Mouse (Mus musculus) heart, embryonic 10.5 days (tissue): Measurements from ENCODE around the gene Fbxl20. TPM values are rescaled to one million over a fixed set of nuclear protein-coding genes. Genes with fewer than 3 reads are reported as not detected.

Source experiments
- DNase-seq: peaks from one replicate; pipeline ENCODE4 v3.0.0-alpha.2; 2017; ENCODE audit warnings: low spot score
- H3K27ac ChIP-seq: fragments of 300-500 bp; sonication (generic); 2 replicates; pipeline ENCODE4 v1.5.1; 2016; ENCODE audit warnings: mild to moderate bottlenecking
- H3K27me3 ChIP-seq: fragments of 300-500 bp; sonication (generic); 2 replicates; pipeline ENCODE4 v1.6.1; 2016; ENCODE audit warnings: mild to moderate bottlenecking; ENCODE audit not compliant: poor library complexity, insufficient read depth, severe bottlenecking
- H3K36me3 ChIP-seq: fragments of 300-500 bp; sonication (generic); 2 replicates; pipeline ENCODE4 v1.6.1; 2016; ENCODE audit warnings: mild to moderate bottlenecking, moderate library complexity
- H3K4me1 ChIP-seq: fragments of 300-500 bp; sonication (generic); 2 replicates; pipeline ENCODE4 v1.6.1; 2016; ENCODE audit warnings: mild to moderate bottlenecking
- H3K4me3 ChIP-seq: fragments of 300-500 bp; sonication (generic); 2 replicates; pipeline ENCODE4 v1.5.1; 2016; ENCODE audit warnings: mild to moderate bottlenecking, moderate library complexity
- H3K9me3 ChIP-seq: fragments of 300-500 bp; sonication (generic); 2 replicates; pipeline ENCODE4 v1.6.1; 2016; ENCODE audit warnings: mild to moderate bottlenecking, moderate library complexity
- WGBS: fragments of 180-500 bp; shearing (Covaris S2); methylation state at CpG from one replicate; pipeline ENCODE4 v1.1.7; 2016; 5-methylcytosine and 5-hydroxymethylcytosine counted together
- polyA plus RNA-seq: library from polyadenylated mRNA; unstranded; fragments of >200 nt; fragmentation: Nextera tagmentation; extraction: Ambion mirVana; gene quantifications from 2 replicates; pipeline ENCODE4 v1.2.1, GENCODE M21; 2016

Fbxl20 gene
- polyA plus RNA-seq, 1 experiment from 2014 or later, result 13.9 TPM

DNA sequence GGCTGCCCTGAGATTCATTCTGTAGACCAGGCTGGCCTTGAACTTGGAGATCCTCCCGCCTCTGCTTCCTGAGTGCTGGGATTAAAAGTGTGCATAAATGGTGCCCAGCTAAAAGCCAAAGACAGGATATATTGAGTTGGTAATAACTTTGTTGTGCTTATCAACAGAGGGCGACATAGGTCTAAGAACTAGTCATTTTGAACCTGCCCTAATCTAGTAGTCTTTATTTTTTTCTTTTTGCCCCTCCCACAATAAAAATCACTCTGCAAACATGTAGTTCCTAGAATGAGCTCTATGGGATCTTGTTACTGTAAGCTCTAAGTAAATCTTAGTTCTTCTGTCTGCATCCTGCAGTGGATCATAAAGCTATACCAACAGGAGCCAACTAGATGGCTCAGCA lies 7.7 kb downstream of the Fbxl20 start:
- no peak for DNase-seq
- Histone ChIP-seq H3K27me3 (no peaks in the 10 kb centered on the region), H3K4me1 (peaks cover 8% of the 10 kb centered on the region; the same call in 1 of the 2 replicates), H3K9me3 (no peaks in the 10 kb centered on the region), H3K4me3 (no peak overlapping the region), H3K36me3 (0 out of 2 replicates have a peak, but pooled peaks cover 9% of the 10 kb centered on the region), H3K27ac (no peak overlapping the region)
- 77% methylated on average over 2 of the region's 2 CpGs for WGBS

DNA sequence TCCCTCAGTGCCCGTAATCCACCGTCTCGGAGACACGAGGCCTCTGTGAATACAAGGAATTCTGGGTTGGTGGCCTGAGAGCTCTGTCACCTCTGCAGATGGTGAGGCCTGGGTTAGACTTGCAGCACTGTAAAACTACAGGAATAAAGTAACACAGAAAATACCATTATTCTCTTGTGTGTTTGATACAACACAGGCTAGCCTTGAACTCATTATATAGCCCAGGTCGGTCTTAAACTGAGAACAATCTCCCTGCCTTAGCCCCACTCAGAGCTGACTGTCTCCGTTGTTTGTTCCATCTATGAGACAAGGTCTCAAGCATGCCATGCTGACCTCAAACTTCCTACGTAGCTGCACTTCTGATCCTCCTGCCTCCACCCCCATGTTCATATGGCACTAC lies 11.3 kb downstream of the Fbxl20 start:
- DNase-seq, result no peak
- no peak overlapping the region for H3K4me3 ChIP-seq
- 0 out of 2 replicates have a peak, but pooled peaks cover 9% of the 10 kb centered on the region for H3K36me3 ChIP-seq
- WGBS, result 80% methylated on average over 7 of the region's 7 CpGs
- peaks cover 7% of the 10 kb centered on the region; the same call in 1 of the 2 replicates for H3K4me1 ChIP-seq
- H3K27ac ChIP-seq, result no peak overlapping the region
- H3K27me3 ChIP-seq, result no peaks in the 10 kb centered on the region
- H3K9me3 ChIP-seq, result no peaks in the 10 kb centered on the region

DNA sequence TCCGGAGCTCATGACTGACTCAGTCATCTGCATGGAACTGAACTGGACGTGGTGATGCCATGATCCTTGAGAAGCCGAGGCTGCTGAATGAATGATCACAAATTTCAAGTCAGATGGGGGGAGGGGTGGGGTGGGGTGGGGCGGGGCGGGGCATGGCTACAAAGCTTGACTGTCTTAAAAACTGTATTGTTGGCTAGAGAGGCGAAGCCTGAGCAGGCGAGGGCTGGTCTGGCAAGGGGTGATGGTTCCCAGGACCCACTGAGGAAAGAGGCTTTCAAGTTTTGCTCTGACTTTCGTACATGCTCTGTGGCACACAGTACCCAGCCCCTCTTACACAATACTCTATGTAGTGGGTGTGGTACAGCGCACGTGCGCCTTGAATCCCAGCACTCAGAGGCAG lies 12.4 kb downstream of the Fbxl20 start:
- Histone ChIP-seq H3K9me3 (no peaks in the 10 kb centered on the region), H3K4me1 (peaks cover 7% of the 10 kb centered on the region; the same call in 1 of the 2 replicates), H3K27ac (no peak overlapping the region), H3K36me3 (0 out of 2 replicates have a peak, but pooled peaks cover 9% of the 10 kb centered on the region), H3K4me3 (no peak overlapping the region), H3K27me3 (no peaks in the 10 kb centered on the region)
- 84% methylated on average over 11 of the region's 11 CpGs for WGBS
- no peak for DNase-seq

DNA sequence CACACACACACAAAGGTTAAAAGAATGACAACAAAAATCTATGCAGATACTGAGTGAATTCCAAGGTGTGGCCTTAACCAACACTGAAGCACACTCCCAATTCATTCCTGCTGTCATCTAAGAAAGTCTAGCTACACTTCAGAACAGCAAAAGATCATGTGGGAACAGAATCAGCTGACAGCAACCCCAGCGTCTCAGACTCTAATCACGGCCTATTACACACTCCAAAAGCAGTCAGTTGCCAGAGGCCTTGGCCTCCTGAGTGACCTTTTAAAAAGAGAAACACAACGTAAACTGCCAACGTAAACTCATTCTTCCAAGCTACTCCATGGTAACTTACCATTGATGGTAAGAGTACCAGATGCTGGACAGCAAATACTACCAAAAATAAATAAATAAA lies 15.3 kb downstream of the Fbxl20 start:
- 70% methylated on average over 4 of the region's 4 CpGs for WGBS

DNA sequence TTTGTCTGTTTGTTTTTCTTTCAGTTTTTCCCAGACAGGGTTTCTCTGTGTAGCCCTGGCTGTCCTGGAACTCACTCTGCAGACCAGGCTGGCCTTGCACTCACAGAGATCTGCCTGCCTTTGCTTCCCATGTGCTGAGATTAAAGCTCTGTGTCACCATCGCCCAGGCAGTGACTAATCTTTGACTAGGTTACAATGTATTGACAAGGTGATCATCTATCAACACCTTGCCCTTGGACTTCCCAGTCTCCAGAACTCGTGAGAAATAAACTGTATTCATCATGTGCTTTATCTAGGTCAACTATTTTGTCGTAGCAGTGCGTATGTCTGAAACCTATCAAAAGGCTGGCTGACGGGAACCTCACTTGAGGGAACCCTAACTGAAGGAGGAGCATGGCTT lies 26.8 kb downstream of the Fbxl20 start:
- Histone ChIP-seq H3K36me3 (peaks cover 38% of the 10 kb centered on the region), H3K4me1 (no peaks in the 10 kb centered on the region), H3K4me3 (no peak overlapping the region), H3K27ac (no peak overlapping the region), H3K9me3 (no peaks in the 10 kb centered on the region), H3K27me3 (no peaks in the 10 kb centered on the region)
- no peak for DNase-seq
- WGBS, result 76% methylated on average over 5 of the region's 5 CpGs

More for the DNA sequence above, 15.3 kb downstream of the Fbxl20 start:
- Histone ChIP-seq H3K27me3 (no peaks in the 10 kb centered on the region), H3K4me3 (no peak overlapping the region), H3K27ac (no peak overlapping the region), H3K36me3 (no peaks in the 10 kb centered on the region), H3K4me1 (peaks cover 7% of the 10 kb centered on the region; the same call in 1 of the 2 replicates), H3K9me3 (no peaks in the 10 kb centered on the region)
- DNase-seq, result no peak

DNA sequence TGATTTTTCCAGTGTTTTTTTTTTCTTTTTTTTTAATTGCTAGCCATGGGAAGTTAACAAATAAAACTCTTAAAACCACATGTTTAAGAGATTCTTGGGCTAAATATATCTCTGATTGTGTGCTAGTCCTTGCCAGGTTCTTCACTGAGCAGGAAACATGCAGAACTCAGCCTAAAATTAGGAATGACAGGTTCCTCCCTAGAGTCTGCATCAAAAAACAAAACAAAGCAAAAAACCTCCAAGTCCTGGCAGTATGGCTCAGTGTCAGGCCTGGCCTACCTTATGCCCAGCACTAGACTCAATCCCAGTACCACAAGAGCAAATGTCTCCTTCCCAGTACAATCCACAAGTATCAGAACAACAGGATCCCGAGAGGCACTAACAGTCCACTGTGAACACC lies 35.8 kb downstream of the Fbxl20 start:
- Histone ChIP-seq H3K36me3 (peaks cover 42% of the 10 kb centered on the region), H3K4me3 (no peak overlapping the region), H3K4me1 (no peaks in the 10 kb centered on the region; the same call in 1 of the 2 replicates), H3K27me3 (no peaks in the 10 kb centered on the region), H3K27ac (no peak overlapping the region), H3K9me3 (no peaks in the 10 kb centered on the region)
- 90% methylated on average over 1 of the region's 1 CpGs for WGBS
- no peak for DNase-seq

DNA sequence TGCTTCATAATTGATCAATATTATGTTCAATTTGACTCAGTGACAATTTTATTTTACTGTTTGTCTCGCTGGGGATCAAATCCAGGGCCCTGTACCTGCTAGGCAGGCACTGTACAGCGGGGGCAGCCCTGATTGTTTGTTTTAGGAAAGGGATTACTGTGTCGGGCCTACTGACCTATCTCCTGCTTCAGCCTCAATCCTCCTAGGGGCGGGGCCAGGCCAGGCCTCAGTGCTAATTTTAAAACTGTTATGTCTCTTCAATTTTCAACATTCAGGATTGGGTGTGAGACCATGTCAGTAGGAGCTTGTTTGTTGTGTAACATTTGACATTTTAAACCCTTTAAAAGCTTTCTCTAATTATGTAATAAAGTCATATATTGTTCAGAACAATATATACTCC lies 36.7 kb downstream of the Fbxl20 start:
- Histone ChIP-seq H3K4me1 (no peaks in the 10 kb centered on the region; the same call in 1 of the 2 replicates), H3K4me3 (no peak overlapping the region), H3K36me3 (peaks cover 49% of the 10 kb centered on the region), H3K9me3 (no peaks in the 10 kb centered on the region), H3K27ac (no peak overlapping the region), H3K27me3 (no peaks in the 10 kb centered on the region)
- DNase-seq, result no peak
- WGBS, result 53% methylated on average over 4 of the region's 4 CpGs

DNA sequence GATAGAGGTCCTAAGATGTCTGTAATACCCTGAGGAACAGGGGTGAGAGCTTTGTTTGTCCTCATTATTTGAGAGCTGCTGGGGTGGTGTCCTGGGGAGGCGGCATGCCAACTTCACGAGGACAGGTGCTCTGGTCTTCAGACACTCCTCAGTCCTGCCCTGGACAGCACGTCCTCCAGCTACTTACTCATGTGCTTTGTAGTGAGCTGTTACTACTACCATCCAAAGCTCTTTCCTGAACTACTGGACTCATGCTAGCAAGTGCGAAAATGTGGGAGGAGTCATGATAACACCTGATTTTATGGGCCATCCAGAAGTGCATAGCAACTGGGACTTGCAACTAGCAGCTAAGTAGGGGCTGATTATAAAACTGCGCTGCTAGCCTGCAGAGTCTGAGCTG lies 40.5 kb downstream of the Fbxl20 start:
- WGBS, result 85% methylated on average over 5 of the region's 5 CpGs
- H3K36me3 ChIP-seq, result peaks cover 61% of the 10 kb centered on the region
- H3K4me1 ChIP-seq, result no peaks in the 10 kb centered on the region; the same call in 1 of the 2 replicates
- no peak overlapping the region for H3K4me3 ChIP-seq
- DNase-seq, result no peak
- H3K27me3 ChIP-seq, result no peaks in the 10 kb centered on the region
- no peaks in the 10 kb centered on the region for H3K9me3 ChIP-seq
- H3K27ac ChIP-seq, result no peak overlapping the region

DNA sequence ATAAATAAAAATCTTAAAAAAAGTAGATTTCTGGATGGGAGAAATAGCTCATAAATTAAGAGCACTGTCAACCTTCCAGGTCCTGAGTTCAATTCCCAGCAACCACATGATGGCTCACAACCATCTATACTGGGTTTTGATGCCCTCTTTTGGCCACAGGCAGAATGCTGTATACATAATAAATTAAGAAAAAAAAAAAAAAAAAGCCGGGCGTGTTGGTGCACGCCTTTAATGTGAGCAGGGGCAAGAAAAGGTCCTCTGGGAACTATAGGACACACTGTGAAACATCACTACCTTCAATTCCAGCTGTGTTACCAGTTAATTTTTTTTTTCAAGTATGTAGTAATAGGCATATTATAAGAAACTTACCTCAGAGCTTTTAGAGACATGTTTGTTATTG lies 48.9 kb downstream of the Fbxl20 start:
- no peak for DNase-seq
- Histone ChIP-seq H3K9me3 (no peaks in the 10 kb centered on the region), H3K27me3 (no peaks in the 10 kb centered on the region), H3K4me1 (no peaks in the 10 kb centered on the region), H3K27ac (no peak overlapping the region), H3K36me3 (peaks cover 59% of the 10 kb centered on the region), H3K4me3 (no peak overlapping the region)
- 90% methylated on average over 3 of the region's 3 CpGs for WGBS

DNA sequence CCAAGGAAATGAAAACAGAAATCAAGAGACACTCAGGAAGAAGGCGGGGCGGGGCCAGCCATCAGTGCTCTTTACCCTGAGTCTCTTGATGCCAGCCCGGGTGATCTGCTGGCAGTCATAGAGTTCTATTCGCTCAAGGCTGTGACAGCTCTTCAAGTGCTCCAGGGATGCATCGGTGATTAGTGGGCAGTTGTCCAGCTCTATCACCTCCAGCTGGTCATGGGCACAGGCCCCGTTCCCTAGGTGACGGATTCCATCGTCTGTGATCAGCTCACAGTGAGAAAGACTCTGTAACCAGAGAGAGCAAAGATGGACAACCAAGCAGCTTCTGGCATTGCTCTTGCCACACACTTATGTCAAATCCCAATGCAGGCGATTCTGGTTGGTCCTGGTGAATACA lies 59.6 kb downstream of the Fbxl20 start:
- Histone ChIP-seq H3K4me1 (peaks cover 12% of the 10 kb centered on the region), H3K4me3 (no peak overlapping the region), H3K36me3 (peaks cover 53% of the 10 kb centered on the region), H3K9me3 (no peaks in the 10 kb centered on the region), H3K27me3 (no peaks in the 10 kb centered on the region), H3K27ac (no peak overlapping the region)
- no peak for DNase-seq
- 85% methylated on average over 9 of the region's 9 CpGs for WGBS

DNA sequence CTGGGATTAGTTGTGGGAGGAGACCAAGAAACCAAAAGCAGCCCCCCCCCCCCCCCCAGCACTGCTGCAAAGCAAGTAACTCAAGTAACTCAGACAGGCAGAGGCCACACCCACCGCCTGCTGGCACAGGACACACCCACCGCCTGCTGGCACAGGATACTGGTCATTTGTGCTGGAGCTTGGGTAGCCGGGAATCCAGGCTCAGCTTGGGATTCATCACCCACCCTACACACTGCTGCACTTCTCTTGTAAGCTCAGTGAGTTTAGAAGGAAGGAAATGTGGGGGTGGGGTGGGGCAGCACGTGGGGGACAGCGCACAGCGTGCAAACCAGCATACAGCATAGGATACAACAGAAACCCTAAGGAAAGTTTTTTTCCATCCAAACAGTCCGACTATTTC lies 62.0 kb downstream of the Fbxl20 start:
- Histone ChIP-seq H3K4me1 (peaks cover 12% of the 10 kb centered on the region), H3K27me3 (no peaks in the 10 kb centered on the region), H3K9me3 (no peaks in the 10 kb centered on the region), H3K4me3 (0 out of 2 replicates have a peak overlapping the region, but pooled peaks have one; percentile 6), H3K27ac (0 out of 2 replicates have a peak overlapping the region, but pooled peaks have one; percentile 42), H3K36me3 (peaks cover 44% of the 10 kb centered on the region)
- peak; percentile 79 for DNase-seq
- WGBS, result 41% methylated on average over 7 of the region's 7 CpGs

DNA sequence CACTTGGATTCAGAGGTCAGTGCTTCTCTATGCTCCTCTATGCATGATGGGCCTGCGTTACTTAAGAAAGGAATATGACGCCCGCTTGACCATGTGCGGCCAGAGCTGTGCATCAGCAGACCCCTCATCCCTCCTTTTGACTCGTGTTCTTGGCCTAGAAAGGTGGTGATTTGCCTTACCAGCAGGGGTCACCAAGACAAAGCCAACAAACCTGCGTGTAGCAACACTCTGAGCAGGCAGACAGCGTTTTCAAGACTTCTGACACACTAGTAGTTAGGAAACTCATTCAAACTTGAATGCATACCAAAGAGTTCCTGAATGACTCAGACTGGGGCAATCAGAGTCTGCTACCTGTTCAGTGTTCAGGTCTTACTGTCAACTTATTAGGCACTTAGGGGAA lies 63.6 kb downstream of the Fbxl20 start:
- Histone ChIP-seq H3K27ac (no peak overlapping the region), H3K4me3 (no peak overlapping the region), H3K9me3 (no peaks in the 10 kb centered on the region), H3K4me1 (peaks cover 12% of the 10 kb centered on the region), H3K27me3 (no peaks in the 10 kb centered on the region), H3K36me3 (peaks cover 41% of the 10 kb centered on the region)
- no peak for DNase-seq
- 74% methylated on average over 7 of the region's 7 CpGs for WGBS

DNA sequence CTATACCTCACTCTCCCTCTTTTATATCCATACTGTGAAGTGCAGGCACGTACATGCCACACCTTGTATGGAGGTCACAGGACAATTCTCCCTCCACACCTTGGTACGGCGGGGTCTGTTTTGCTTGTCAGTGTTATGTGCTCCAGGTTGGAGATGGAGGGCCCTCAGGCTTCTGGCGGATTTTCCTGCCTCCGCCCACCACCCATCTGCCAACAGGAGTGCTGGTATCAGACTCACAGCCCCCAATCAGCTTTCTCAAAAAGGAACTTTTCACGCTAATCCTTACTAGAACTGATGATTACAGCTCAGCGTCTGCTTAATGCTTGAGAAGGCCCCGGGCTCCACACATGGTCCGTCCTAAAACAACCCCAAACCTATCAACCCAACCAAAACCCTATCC lies 64.1 kb downstream of the Fbxl20 start:
- no peaks in the 10 kb centered on the region for H3K27me3 ChIP-seq
- peaks cover 38% of the 10 kb centered on the region for H3K36me3 ChIP-seq
- no peak overlapping the region for H3K27ac ChIP-seq
- WGBS, result 89% methylated on average over 9 of the region's 9 CpGs
- no peak for DNase-seq
- H3K4me3 ChIP-seq, result no peak overlapping the region
- no peaks in the 10 kb centered on the region for H3K9me3 ChIP-seq
- peaks cover 12% of the 10 kb centered on the region for H3K4me1 ChIP-seq

DNA sequence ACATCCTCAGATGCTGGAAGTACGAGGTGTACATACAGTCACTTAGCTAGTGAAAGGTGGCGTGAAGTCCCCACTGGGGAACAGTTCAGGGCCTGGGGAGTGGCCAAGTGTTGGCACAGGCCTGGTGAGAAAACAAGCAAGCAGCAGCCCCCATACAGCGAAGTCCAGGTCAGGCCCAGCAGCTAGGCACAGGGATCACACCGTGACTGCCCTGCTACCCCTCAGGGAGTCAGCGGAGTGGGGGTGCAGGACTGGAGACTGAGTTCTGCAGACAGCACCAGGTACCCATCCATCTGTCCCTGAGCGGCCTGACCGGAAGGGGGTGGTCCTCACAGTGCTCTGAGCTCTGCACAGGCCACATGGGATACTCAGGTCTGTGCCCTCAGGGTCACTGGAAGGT lies 67.5 kb downstream of the Fbxl20 start:
- Histone ChIP-seq H3K4me3 (no peak overlapping the region), H3K9me3 (no peaks in the 10 kb centered on the region), H3K27ac (no peak overlapping the region), H3K4me1 (no peaks in the 10 kb centered on the region), H3K27me3 (no peaks in the 10 kb centered on the region), H3K36me3 (peaks cover 12% of the 10 kb centered on the region; the same call in 1 of the 2 replicates)
- WGBS, result 86% methylated on average over 7 of the region's 7 CpGs
- peak; percentile 57 for DNase-seq
